8 mouse cellular contexts compared by ENCODE assay signal in the genomic region with DNA sequence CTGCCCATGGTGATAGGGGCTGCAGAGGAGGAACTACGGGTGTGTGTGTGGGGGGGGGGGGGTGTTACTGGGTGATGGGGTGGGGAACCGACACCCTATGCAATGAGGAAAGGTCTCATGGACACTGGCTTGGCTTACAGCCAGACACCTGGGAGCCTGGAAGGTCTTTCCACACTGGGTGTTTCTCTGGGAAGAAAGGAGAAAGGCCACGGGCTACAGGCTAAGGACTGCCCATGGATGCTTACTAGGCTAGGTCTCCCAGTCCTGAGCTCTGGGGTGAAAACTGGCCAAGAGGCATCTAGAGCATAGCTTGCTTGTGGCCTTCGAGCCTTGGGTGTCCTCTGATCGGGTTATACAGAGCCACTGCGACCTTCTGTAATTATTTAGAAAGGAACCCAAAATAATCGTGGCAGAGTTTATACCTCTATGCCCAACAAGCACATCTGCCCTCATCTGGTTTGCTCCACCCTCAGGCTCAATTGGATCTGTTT. TPM values are rescaled to one million over a fixed set of nuclear protein-coding genes. Genes with fewer than 3 reads are reported as not detected.
A peak's percentile ranks its signal among the peaks of the same experiment; 100 is the strongest.
DNase-seq lines count a peak whose midpoint lies in the region; ATAC-seq and TF ChIP-seq lines count a peak whose summit lies in the region.

A gene (minus strand): TSS at position 441 of the 491 bp plus-strand sequence.

- H3K27ac ChIP-seq in ES-E14 (ENCODE audit: insufficient read depth, low read depth, low read length, poor library complexity, severe bottlenecking) = peak within 1 kb of the TSS; percentile 27; the same call in 1 of the 2 replicates
- no peak within 1 kb of the TSS for H3K27ac ChIP-seq in forebrain, embryonic 14.5 days (ENCODE audit: low read depth, low read length)
- H3K27ac ChIP-seq in midbrain, embryonic 13.5 days = no peak within 1 kb of the TSS

- no peaks in the 10 kb centered on the region for H3K36me3 ChIP-seq in ES-E14 (ENCODE audit: control insufficient read depth, insufficient read depth, low read length, poor library complexity, severe bottlenecking)
- no peaks in the 10 kb centered on the region for H3K36me3 ChIP-seq in forebrain, embryonic 14.5 days (ENCODE audit: control insufficient read depth, insufficient read depth, low read length)
- H3K36me3 ChIP-seq in midbrain, embryonic 13.5 days = no peaks in the 10 kb centered on the region

- peak within 1 kb of the TSS; percentile 96 for H3K4me2 ChIP-seq in forebrain, embryonic 14.5 days (ENCODE audit: low read length)
- H3K4me2 ChIP-seq in midbrain, embryonic 13.5 days (replicated peaks) = peak within 1 kb of the TSS; percentile 86

- H3K9ac ChIP-seq in ES-E14 (ENCODE audit: insufficient read depth, low read depth, low read length, poor library complexity, severe bottlenecking) = peak within 1 kb of the TSS; percentile 66
- peak within 1 kb of the TSS; percentile 72 for H3K9ac ChIP-seq in forebrain, embryonic 14.5 days (ENCODE audit: low read length)
- H3K9ac ChIP-seq in midbrain, embryonic 13.5 days (replicated peaks) = peak within 1 kb of the TSS; percentile 71

- no peak for ATAC-seq in forebrain, embryonic 14.5 days
- ATAC-seq in inflammation-experienced regulatory T-cells, adult 6 months = no peak
- peak; percentile 55 for ATAC-seq in midbrain, embryonic 13.5 days

- H3K9me3 ChIP-seq in ES-E14 (ENCODE audit: control insufficient read depth, insufficient read depth, low read depth, low read length) = no peaks in the 10 kb centered on the region
- no peaks in the 10 kb centered on the region for H3K9me3 ChIP-seq in forebrain, embryonic 14.5 days (replicated peaks; ENCODE audit: control insufficient read depth, low read length)
- no peaks in the 10 kb centered on the region for H3K9me3 ChIP-seq in midbrain, embryonic 13.5 days

- 19% methylated on average over 7 of the region's 7 CpGs for WGBS in forebrain, embryonic 14.5 days
- WGBS in midbrain, embryonic 13.5 days = 23% methylated on average over 7 of the region's 7 CpGs

- intact Hi-C loops in gastrocnemius, postnatal 36 days (cut with DNase I) = no loop called here

- peak in 1 of 2 experiments; percentile 15 for DNase-seq in gastrocnemius, postnatal 4 days (ENCODE audit: low spot score in 2 of 2)
- DNase-seq in gastrocnemius, postnatal 36 days = no peak
- no peak for DNase-seq in ES-E14 (ENCODE audit: low read depth, low spot score)
- DNase-seq in forebrain, embryonic 14.5 days (ENCODE audit: low spot score) = peak; percentile 30
- no peak for DNase-seq in ovary, adult 18-20 months (ENCODE audit: low spot score)
- DNase-seq in cerebellum, adult 11 months = no peak

- peaks cover 2 to 27% of the 10 kb centered on the region in 2 experiments; a peak in 2 of 4 replicates for H3K4me1 ChIP-seq in ES-E14 (ENCODE audit: control insufficient read depth in 2 of 2, insufficient read depth in 2 of 2, low read length in 2 of 2, poor library complexity in 1 of 2)
- peaks cover 9% of the 10 kb centered on the region; the same call in 1 of the 2 replicates for H3K4me1 ChIP-seq in forebrain, embryonic 14.5 days (ENCODE audit: control insufficient read depth, insufficient read depth, low read length)
- peaks cover 22% of the 10 kb centered on the region for H3K4me1 ChIP-seq in midbrain, embryonic 13.5 days (replicated peaks)

- in situ Hi-C loops in ES-E14 (cut with MboI; ENCODE audit: low sequenced_read_pairs in 2 of 2, unreplicated experiment in 2 of 2) = no loop called here

- 0 out of 2 replicates have a peak, but pooled peaks cover 5% of the 10 kb centered on the region for H3K27me3 ChIP-seq in forebrain, embryonic 14.5 days (replicated peaks; ENCODE audit: control insufficient read depth, insufficient read depth, low read length)
- peaks cover 20% of the 10 kb centered on the region for H3K27me3 ChIP-seq in midbrain, embryonic 13.5 days

- H3K4me3 ChIP-seq in ES-E14 (ENCODE audit: insufficient read depth in 1 of 2, low read depth in 1 of 2, low read length in 2 of 2, poor library complexity in 1 of 2, severe bottlenecking in 1 of 2) = peak within 1 kb of the TSS; percentile 73 to 83
- H3K4me3 ChIP-seq in forebrain, embryonic 14.5 days (ENCODE audit: low read depth, low read length) = peak within 1 kb of the TSS; percentile 48
- H3K4me3 ChIP-seq in midbrain, embryonic 13.5 days (replicated peaks) = peak within 1 kb of the TSS; percentile 55

TF ChIP-seq in ES-E14, 5 proteins besides CTCF, POLR2A, EP300 and RAD21:
- TF ChIP-seq CHD2 (IDR thresholded peaks at IDR 0.05; ENCODE audit: low read depth, low read length) (no peak), HCFC1 (IDR thresholded peaks at IDR 0.05; ENCODE audit: borderline replicate concordance, insufficient read depth, low read length) (no peak), ZC3H11A (IDR thresholded peaks at IDR 0.05; ENCODE audit: borderline replicate concordance, low read depth, low read length) (no peak), MAFK (IDR thresholded peaks at IDR 0.05; ENCODE audit: insufficient read depth, low read depth, low read length) (no peak), ZNF384 (IDR thresholded peaks at IDR 0.05; ENCODE audit: low read depth, low read length) (no peak)

RNA-seq across cellular contexts. Expression of the gene that starts here (rescaled TPM):
- 10 to 100 TPM; 21.0 to 25.4 TPM for total RNA-seq in gastrocnemius, postnatal 4 days (2021)
- 1 to 10 TPM; 5.9 to 8.8 TPM for total RNA-seq in gastrocnemius, postnatal 36 days (2021)
- total RNA-seq in ES-E14 (2012; rRNA removed) = 36.5 and 49.0 TPM in 2 replicates
- polyA plus RNA-seq in forebrain, embryonic 14.5 days (2014; fragmentation: Nextera tagmentation; extraction: Ambion mirVana) = 5.0 and 6.1 TPM in 2 replicates
- 10 to 100 TPM; 17.5 to 19.2 (median 18.0) TPM for polyA plus RNA-seq in inflammation-experienced regulatory T-cells, adult 6 months (2017; shearing (Covaris generic))
- 4.8 and 5.0 TPM in 2 replicates for polyA plus RNA-seq in midbrain, embryonic 13.5 days (2015; fragmentation: Nextera tagmentation; extraction: Ambion mirVana)
